Mouse (Mus musculus) embryo, embryonic 10 days (tissue): ENCODE measurements around the gene Ocel1.

Experiments used
- DNase-seq: peaks from one replicate; pipeline ENCODE4 v3.0.0-alpha.2; 2015; ENCODE audit warnings: low spot score

The Ocel1 gene

DNA sequence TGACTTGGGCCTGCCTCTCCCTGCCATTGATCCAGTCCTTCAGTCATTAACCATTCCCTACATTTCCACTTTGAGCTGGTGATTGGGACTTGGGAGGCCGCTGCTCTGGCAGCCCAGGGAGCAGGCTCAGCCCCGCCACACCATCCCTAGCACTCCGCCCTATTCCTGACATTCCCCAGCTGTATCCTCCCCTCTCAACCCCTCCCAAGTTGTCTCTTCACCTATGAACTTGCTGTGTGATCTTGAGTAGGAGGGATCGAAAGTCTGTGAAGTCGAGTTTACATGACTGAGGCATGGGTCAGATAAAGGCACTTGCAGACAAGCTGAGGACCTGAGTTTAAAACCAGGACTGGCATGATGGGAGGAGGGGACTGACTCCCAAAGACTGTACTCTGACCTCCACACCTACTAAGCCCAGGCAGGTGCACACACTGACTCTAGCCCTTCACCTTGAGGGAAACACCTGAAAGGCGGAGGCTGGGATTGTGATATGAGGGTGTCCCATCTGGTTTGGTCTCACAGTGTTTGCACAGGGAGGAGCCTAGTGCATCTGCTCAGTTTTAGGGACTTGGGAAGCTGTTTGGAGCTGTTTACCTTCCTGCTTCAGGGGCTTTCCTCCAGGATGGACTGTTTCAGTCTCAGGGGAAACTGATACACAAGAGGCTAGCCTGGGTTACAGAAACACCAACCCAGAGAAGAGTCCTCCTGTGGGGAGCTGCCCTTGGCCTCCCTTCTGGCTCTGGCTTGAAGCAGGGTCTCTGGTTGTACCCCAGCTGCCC lies 32.2 kb downstream of the Ocel1 start:
- DNase-seq = no peak

DNA sequence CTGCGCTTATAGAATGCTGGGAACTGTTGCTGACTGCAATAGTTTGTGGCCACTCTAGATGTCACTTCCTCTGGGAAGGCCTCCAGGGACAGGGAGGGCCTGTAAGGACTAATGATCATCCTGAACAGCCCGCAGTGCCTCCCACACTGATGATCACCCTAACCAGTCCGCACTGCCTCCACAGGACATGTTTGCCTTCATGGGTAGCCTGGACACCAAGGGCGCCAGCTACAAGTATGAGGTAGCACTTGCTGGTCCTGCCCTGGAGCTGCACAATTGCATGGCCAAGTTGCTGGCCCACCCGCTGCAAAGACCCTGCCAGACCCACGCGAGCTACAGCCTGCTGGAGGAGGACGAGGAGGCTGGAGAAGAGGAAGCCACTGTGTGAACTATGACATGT lies 32.9 kb downstream of the Ocel1 start:
- no peak for DNase-seq

DNA sequence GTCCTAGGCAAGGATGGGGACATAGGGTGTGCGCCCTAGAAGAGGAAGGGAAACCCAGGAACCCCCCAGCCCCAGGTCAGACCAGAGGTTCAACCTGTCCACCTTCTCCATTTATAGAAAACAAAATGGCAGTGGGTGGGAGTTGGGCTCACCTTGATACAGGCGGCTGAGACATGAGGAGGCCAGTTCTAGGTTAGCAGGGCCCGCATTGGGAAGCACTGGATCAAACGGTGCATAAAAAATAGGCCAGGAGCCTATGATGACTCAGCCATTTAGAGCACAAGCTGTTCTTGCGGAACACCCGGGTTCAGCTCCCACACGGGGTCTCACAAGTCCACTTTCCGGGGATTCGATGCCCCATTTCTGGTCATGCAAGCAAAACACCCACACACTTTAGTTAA lies 33.9 kb downstream of the Ocel1 start:
- DNase-seq = no peak

GRCm38 (mm10) chr8:71405401-71406098 lies 34.5 kb downstream of the Ocel1 start, which contains the start of gene Ankle1:
TSS of gene Ankle1 (plus strand) at chr8:71406010.
- peak; percentile 98 for DNase-seq

GRCm38 (mm10) chr8:71406099-71407015 lies 35.3 kb downstream of the Ocel1 start:
- peak; percentile 92 for DNase-seq

DNA sequence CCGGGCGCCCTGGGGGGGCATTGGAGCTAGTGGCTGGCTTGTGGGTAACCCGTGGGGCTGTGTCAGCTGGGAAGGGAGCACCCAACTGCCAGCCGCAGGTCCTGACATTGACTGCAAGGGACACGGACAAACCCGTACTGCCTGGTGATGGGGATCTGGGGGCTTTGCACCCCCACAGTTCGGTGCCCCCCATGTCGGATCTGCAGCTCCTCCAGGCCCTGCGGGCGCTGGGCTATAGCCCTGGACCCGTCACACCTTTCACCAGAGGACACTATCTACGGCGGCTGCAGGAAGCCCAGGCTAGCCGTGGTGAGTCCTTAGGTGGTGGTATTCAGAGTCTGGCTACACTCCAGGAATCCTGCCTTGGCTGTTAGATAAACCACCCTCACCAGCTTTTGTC lies 36.3 kb downstream of the Ocel1 start:
- no peak for DNase-seq

GRCm38 (mm10) chr8:71408231-71408630 lies 37.1 kb downstream of the Ocel1 start:
- DNase-seq = no peak

DNA sequence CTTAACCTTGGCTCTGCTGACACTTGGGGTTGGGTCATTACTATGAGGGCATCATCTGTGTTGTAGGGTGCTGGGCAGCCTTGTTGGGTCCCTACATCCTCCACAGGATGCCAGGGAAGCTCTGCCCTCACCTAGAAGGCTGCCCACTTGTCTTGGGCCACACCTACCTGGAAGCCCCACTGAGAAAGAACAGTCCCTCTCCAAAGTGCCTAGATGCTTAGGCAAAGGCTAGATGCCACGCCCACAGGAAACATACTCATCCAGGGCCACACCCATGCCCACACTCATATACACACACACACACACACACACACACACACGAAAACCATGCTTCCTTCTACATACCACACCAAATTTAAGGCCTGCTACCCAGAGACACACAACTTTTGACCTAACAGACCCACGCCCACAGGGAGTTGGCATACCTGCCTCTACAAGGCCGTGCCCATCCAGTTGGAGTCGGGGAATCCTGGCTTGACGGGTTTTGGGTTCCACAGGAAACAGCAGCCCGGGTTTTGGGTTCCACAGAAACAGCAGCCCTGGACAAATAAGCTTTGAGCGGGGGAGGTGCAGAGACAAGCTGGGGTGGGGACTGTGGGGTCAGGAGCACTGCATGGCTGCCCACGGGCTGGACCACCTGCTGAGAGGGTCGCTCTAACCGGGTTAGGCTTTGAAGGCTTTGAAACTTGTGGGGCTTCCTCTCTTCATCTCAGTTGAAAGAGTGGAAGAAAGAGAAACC lies 40.6 kb downstream of the Ocel1 start:
- DNase-seq = no peak

DNA sequence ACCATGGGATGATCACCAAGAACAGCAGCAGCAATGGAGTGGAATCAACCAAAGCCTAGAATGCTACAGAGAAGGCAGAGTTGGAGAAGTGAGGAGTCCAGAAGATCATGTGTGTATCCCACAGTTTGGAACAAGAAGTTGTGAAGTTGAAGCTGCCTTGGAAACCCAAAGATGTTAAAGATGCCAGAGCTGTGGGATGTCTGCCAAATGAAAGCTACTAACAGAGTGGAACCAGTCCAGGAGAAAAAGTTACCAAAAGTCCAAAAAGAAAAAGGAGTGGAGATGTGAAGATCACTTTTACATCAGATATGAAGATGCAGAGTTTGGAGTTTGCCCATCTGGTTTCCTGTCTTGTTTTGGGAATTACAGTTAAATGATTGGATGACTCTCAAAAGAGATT lies 51.0 kb downstream of the Ocel1 start:
- DNase-seq = no peak
